Mouse (Mus musculus): ENCODE results near the gene Slc35a1. TPM values are rescaled to one million over a fixed set of nuclear protein-coding genes. Genes with fewer than 3 reads are reported as not detected.

Gene Slc35a1
- polyA plus RNA-seq, 1 experiment from 2014 or later: 61.6 TPM

DNA sequence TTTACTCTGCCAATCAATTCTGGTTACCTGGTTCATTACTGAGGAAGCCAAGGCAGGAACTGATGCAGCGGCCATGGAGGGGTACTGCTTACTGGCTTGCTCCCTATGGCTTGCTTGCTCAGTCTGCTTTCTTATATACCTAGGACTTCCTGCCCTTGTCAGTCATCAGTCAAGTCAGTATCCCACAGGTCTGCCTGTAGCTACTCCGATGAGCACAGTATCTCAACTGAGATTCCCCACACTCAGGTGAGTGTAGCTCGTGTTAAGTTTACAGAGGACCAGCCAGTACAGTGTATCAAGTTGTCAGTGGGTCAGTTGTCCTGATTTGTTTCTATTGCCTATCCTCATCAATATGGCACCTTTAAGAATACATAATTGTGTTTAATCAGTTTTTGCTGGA is 46.5 kb downstream of the Slc35a1 start:
- H3K27me3 ChIP-seq (replicated peaks): no peaks in the 10 kb centered on the region
- no peak overlapping the region for H3K4me3 ChIP-seq (replicated peaks)
- 97% methylated on average over 3 of the region's 3 CpGs for WGBS
- no peak overlapping the region for H3K4me2 ChIP-seq (replicated peaks)
- H3K4me1 ChIP-seq (replicated peaks): no peaks in the 10 kb centered on the region
- H3K27ac ChIP-seq: no peak overlapping the region
- H3K9me3 ChIP-seq: no peaks in the 10 kb centered on the region
- peaks cover 10% of the 10 kb centered on the region for H3K36me3 ChIP-seq
- no peak for ATAC-seq
- H3K9ac ChIP-seq: no peak overlapping the region

- H3K4me1 ChIP-seq (replicated peaks): no peaks in the 10 kb centered on the region
- no peak overlapping the region for H3K4me2 ChIP-seq (replicated peaks)
- peaks cover 10% of the 10 kb centered on the region for H3K36me3 ChIP-seq
- no peak overlapping the region for H3K27ac ChIP-seq
- no peak overlapping the region for H3K4me3 ChIP-seq (replicated peaks)
- no peak overlapping the region for H3K9ac ChIP-seq
- H3K9me3 ChIP-seq: no peaks in the 10 kb centered on the region
- H3K27me3 ChIP-seq (replicated peaks): no peaks in the 10 kb centered on the region
- WGBS: 81% methylated on average over 5 of the region's 5 CpGs
- no peak for ATAC-seq
These were observed 47.4 kb downstream of the Slc35a1 start for GRCm38 (mm10) chr4:34639745-34640364.

- H3K9ac ChIP-seq: no peak overlapping the region
- no peak overlapping the region for H3K4me3 ChIP-seq (replicated peaks)
- H3K4me2 ChIP-seq (replicated peaks): no peak overlapping the region
- no peaks in the 10 kb centered on the region for H3K4me1 ChIP-seq (replicated peaks)
- 80% methylated on average over 4 of the region's 4 CpGs for WGBS
- ATAC-seq: no peak
- H3K27me3 ChIP-seq (replicated peaks): no peaks in the 10 kb centered on the region
- no peaks in the 10 kb centered on the region for H3K9me3 ChIP-seq
- no peak overlapping the region for H3K27ac ChIP-seq
- peaks cover 10% of the 10 kb centered on the region for H3K36me3 ChIP-seq
These were observed 49.4 kb downstream of the Slc35a1 start for GRCm38 (mm10) chr4:34637851-34638250.

DNA sequence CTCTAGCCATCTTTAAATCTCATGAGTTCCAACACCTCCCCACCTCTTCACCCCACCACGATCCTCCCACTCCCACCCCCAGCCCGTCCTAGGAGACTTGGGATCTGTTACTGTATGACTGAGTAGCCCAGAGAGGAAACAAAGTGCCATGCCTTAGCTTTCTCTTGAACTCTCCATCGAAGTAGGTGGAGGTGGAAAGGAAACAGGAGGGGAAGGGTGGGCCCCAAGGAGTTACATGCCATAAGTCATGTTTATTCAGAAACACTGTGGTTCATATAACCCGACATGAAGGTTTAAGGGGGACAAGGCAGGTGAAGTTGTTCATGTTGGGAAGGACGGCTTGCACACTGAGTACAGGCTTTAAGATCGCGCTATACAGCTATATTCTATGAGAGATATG is 49.9 kb downstream of the Slc35a1 start:
- no peak for ATAC-seq
- Histone ChIP-seq H3K27me3 (replicated peaks) (no peaks in the 10 kb centered on the region), H3K4me1 (replicated peaks) (no peaks in the 10 kb centered on the region), H3K9ac (no peak overlapping the region), H3K4me2 (replicated peaks) (no peak overlapping the region), H3K27ac (no peak overlapping the region), H3K9me3 (no peaks in the 10 kb centered on the region), H3K36me3 (peaks cover 8% of the 10 kb centered on the region), H3K4me3 (replicated peaks) (no peak overlapping the region)
- WGBS: 89% methylated on average over 7 of the region's 7 CpGs

GRCm38 (mm10) chr4:34636036-34636435 is 51.2 kb downstream of the Slc35a1 start:
- H3K9me3 ChIP-seq: no peaks in the 10 kb centered on the region
- H3K4me2 ChIP-seq (replicated peaks): no peak overlapping the region
- H3K27me3 ChIP-seq (replicated peaks): no peaks in the 10 kb centered on the region
- H3K4me1 ChIP-seq (replicated peaks): no peaks in the 10 kb centered on the region
- 82% methylated on average over 5 of the region's 5 CpGs for WGBS
- H3K4me3 ChIP-seq (replicated peaks): no peak overlapping the region
- ATAC-seq: no peak
- H3K9ac ChIP-seq: no peak overlapping the region
- H3K27ac ChIP-seq: no peak overlapping the region
- H3K36me3 ChIP-seq: peaks cover 13% of the 10 kb centered on the region

- H3K27me3 ChIP-seq (replicated peaks): no peaks in the 10 kb centered on the region
- no peak overlapping the region for H3K27ac ChIP-seq
- no peaks in the 10 kb centered on the region for H3K4me1 ChIP-seq (replicated peaks)
- peaks cover 6% of the 10 kb centered on the region for H3K36me3 ChIP-seq
- H3K9me3 ChIP-seq: no peaks in the 10 kb centered on the region
- H3K4me2 ChIP-seq (replicated peaks): no peak overlapping the region
- no peak overlapping the region for H3K9ac ChIP-seq
- no peak for ATAC-seq
- WGBS: 96% methylated on average over 7 of the region's 7 CpGs
- no peak overlapping the region for H3K4me3 ChIP-seq (replicated peaks)
These were observed 53.1 kb downstream of the Slc35a1 start for GRCm38 (mm10) chr4:34634129-34634528.

- no peak for ATAC-seq
- no peak overlapping the region for H3K4me2 ChIP-seq (replicated peaks)
- H3K27me3 ChIP-seq (replicated peaks): no peaks in the 10 kb centered on the region
- H3K9ac ChIP-seq: no peak overlapping the region
- H3K4me3 ChIP-seq (replicated peaks): no peak overlapping the region
- H3K36me3 ChIP-seq: peaks cover 6% of the 10 kb centered on the region
- no peak overlapping the region for H3K27ac ChIP-seq
- H3K4me1 ChIP-seq (replicated peaks): no peaks in the 10 kb centered on the region
- 84% methylated on average over 1 of the region's 1 CpGs for WGBS
- no peaks in the 10 kb centered on the region for H3K9me3 ChIP-seq
These were observed 57.3 kb downstream of the Slc35a1 start for GRCm38 (mm10) chr4:34629956-34630355.

GRCm38 (mm10) chr4:34626401-34626800 is 60.8 kb downstream of the Slc35a1 start:
- no peak overlapping the region for H3K4me3 ChIP-seq (replicated peaks)
- H3K4me2 ChIP-seq (replicated peaks): no peak overlapping the region
- no peak for ATAC-seq
- H3K4me1 ChIP-seq (replicated peaks): no peaks in the 10 kb centered on the region
- H3K36me3 ChIP-seq: peaks cover 4% of the 10 kb centered on the region
- H3K9ac ChIP-seq: no peak overlapping the region
- WGBS: 80% methylated on average over 6 of the region's 6 CpGs
- H3K9me3 ChIP-seq: no peaks in the 10 kb centered on the region
- no peak overlapping the region for H3K27ac ChIP-seq
- H3K27me3 ChIP-seq (replicated peaks): no peaks in the 10 kb centered on the region

GRCm38 (mm10) chr4:34625556-34625955 is 61.7 kb downstream of the Slc35a1 start:
- H3K9me3 ChIP-seq: no peaks in the 10 kb centered on the region
- H3K36me3 ChIP-seq: peaks cover 4% of the 10 kb centered on the region
- H3K9ac ChIP-seq: no peak overlapping the region
- H3K4me1 ChIP-seq (replicated peaks): no peaks in the 10 kb centered on the region
- H3K27me3 ChIP-seq (replicated peaks): no peaks in the 10 kb centered on the region
- no peak for ATAC-seq
- 87% methylated on average over 4 of the region's 4 CpGs for WGBS
- no peak overlapping the region for H3K4me3 ChIP-seq (replicated peaks)
- no peak overlapping the region for H3K27ac ChIP-seq
- no peak overlapping the region for H3K4me2 ChIP-seq (replicated peaks)

DNA sequence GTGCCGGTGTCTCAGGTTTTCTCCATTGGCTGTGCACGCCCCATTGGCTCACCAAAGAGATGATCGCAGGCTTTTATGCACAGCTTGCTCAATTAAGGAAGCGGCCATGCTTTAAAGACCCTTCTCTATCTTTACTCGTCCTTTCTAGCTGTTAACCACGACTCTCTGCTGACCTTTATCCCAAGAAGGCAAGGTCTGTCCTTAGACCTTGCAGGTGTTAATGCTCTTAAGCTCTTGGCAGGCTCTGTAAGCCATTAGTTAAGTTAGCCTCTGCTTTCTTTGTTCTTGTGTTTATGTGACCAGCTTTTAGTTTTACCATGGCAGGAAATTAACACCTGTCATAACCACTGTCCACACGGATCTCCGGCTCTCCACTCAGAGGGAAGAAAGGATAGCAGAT is 71.1 kb downstream of the Slc35a1 start:
- no peak for ATAC-seq
- 73% methylated on average over 8 of the region's 8 CpGs for WGBS
- no peaks in the 10 kb centered on the region for H3K36me3 ChIP-seq
- peak overlapping the region; percentile 58 for H3K4me2 ChIP-seq (replicated peaks)
- peaks cover 14% of the 10 kb centered on the region for H3K4me1 ChIP-seq (replicated peaks)
- H3K9ac ChIP-seq: peak overlapping the region; percentile 75
- H3K9me3 ChIP-seq: no peaks in the 10 kb centered on the region
- peak overlapping the region; percentile 66 for H3K4me3 ChIP-seq (replicated peaks)
- no peaks in the 10 kb centered on the region for H3K27me3 ChIP-seq (replicated peaks)
- 0 out of 2 replicates have a peak overlapping the region, but pooled peaks have one; percentile 15 for H3K27ac ChIP-seq

- peak; percentile 41 for ATAC-seq
- H3K9me3 ChIP-seq: no peaks in the 10 kb centered on the region
- no peaks in the 10 kb centered on the region for H3K27me3 ChIP-seq (replicated peaks)
- peaks cover 14% of the 10 kb centered on the region for H3K4me1 ChIP-seq (replicated peaks)
- WGBS: under 1% methylated on average over 13 of the region's 13 CpGs
- 0 out of 2 replicates have a peak overlapping the region, but pooled peaks have one; percentile 48 for H3K27ac ChIP-seq
- H3K4me2 ChIP-seq (replicated peaks): peak overlapping the region; percentile 58
- H3K9ac ChIP-seq: peak overlapping the region; percentile 75
- peak overlapping the region; percentile 66 for H3K4me3 ChIP-seq (replicated peaks)
- H3K36me3 ChIP-seq: no peaks in the 10 kb centered on the region
These were observed 71.9 kb downstream of the Slc35a1 start for GRCm38 (mm10) chr4:34615303-34615702.

GRCm38 (mm10) chr4:34614630-34615094 is 72.6 kb downstream of the Slc35a1 start, which contains the start of the genes Orc3 and Rars2:
Gene Orc3 (minus strand): TSS chr4:34614944.
Gene Rars2 (plus strand): TSS chr4:34614957.
- Histone ChIP-seq H3K9me3 (no peaks in the 10 kb centered on the region), H3K27ac (peak within 1 kb of the TSS; percentile 84), H3K4me1 (replicated peaks) (peaks cover 14% of the 10 kb centered on the region), H3K9ac (peak within 1 kb of the TSS; percentile 75), H3K4me2 (replicated peaks) (peak within 1 kb of the TSS; percentile 58), H3K36me3 (0 out of 2 replicates have a peak, but pooled peaks cover 2% of the 10 kb centered on the region), H3K4me3 (replicated peaks) (peak within 1 kb of the TSS; percentile 66), H3K27me3 (replicated peaks) (no peaks in the 10 kb centered on the region)
- ATAC-seq: peak; percentile 99
- WGBS: under 1% methylated on average over 42 of the region's 42 CpGs

DNA sequence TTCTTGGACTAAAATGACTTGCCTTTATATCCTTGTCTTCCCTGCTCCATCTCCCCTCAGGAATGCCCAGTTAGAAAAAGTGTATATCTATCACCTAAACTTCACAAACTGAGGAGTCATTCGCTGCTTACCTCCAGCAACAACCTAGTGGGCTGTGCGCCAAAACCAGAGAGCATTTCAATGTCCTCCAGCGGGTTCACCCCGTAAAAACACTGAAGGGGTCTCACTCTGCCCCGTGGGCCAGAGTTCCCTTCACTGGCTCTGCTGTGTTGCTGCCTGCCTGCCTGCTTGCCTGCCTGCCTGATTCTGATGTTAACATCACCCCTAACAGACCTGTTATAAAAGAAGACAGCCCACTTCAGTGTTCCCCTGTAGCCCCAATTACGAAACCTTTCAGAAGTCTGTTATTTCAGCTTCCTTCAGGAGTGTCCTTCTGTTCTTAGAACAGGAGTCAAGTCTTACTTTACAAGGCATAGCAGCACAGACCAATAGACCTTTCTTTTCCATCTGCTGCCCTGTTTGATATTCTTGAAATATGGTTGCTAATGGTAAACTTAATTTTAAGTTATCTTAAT is 73.6 kb downstream of the Slc35a1 start:
- Histone ChIP-seq H3K9me3 (no peaks in the 10 kb centered on the region), H3K36me3 (peaks cover 4% of the 10 kb centered on the region; the same call in 1 of the 2 replicates), H3K4me2 (replicated peaks) (peak overlapping the region; percentile 58), H3K9ac (peak overlapping the region; percentile 75), H3K27ac (no peak overlapping the region), H3K4me3 (replicated peaks) (peak overlapping the region; percentile 66), H3K4me1 (replicated peaks) (peaks cover 14% of the 10 kb centered on the region), H3K27me3 (replicated peaks) (no peaks in the 10 kb centered on the region)
- WGBS: 69% methylated on average over 6 of the region's 6 CpGs
- ATAC-seq: no peak

All from intestine, embryonic 15.5 days (tissue).